Mouse (Mus musculus): ENCODE measurements around the gene Marveld2. TPM values are rescaled to one million over a fixed set of nuclear protein-coding genes. Genes with fewer than 3 reads are reported as not detected.

The Marveld2 gene
- polyA plus RNA-seq, 1 experiment from 2014 or later, result 2.6 TPM

- H3K27me3 ChIP-seq (ENCODE audit: control insufficient read depth, insufficient read depth, low read length), result no peaks in the 10 kb centered on the region
- no peak overlapping the region for H3K27ac ChIP-seq (ENCODE audit: low read depth, low read length)
- H3K4me1 ChIP-seq (ENCODE audit: control insufficient read depth, insufficient read depth, low read length), result no peaks in the 10 kb centered on the region
- ATAC-seq (ENCODE audit: insufficient read depth, low FRiP score, low TSS enrichment) (no peak), DNase-seq (ENCODE audit: low spot score) (no peak)
- H3K9me3 ChIP-seq (ENCODE audit: control insufficient read depth, low read length), result no peaks in the 10 kb centered on the region
- no peak overlapping the region for H3K4me2 ChIP-seq (ENCODE audit: low read depth)
- no peak overlapping the region for H3K4me3 ChIP-seq (ENCODE audit: low read depth, low read length)
- 90% methylated on average over 11 of the region's 12 CpGs for WGBS
- no peaks in the 10 kb centered on the region for H3K36me3 ChIP-seq (ENCODE audit: control insufficient read depth, insufficient read depth, low read length)
- no peak overlapping the region for H3K9ac ChIP-seq (ENCODE audit: low read length)
Observed at GRCm38 (mm10) chr13:100588646-100589045, 28.1 kb downstream of the Marveld2 start.

GRCm38 (mm10) chr13:100582144-100582543 is 34.6 kb downstream of the Marveld2 start:
- ATAC-seq (ENCODE audit: insufficient read depth, low FRiP score, low TSS enrichment) (no peak), DNase-seq (ENCODE audit: low spot score) (no peak)
- Histone ChIP-seq H3K27me3 (ENCODE audit: control insufficient read depth, insufficient read depth, low read length) (no peaks in the 10 kb centered on the region), H3K36me3 (ENCODE audit: control insufficient read depth, insufficient read depth, low read length) (no peaks in the 10 kb centered on the region), H3K27ac (ENCODE audit: low read depth, low read length) (no peak overlapping the region), H3K4me1 (ENCODE audit: control insufficient read depth, insufficient read depth, low read length) (peaks cover 4% of the 10 kb centered on the region; the same call in 1 of the 2 replicates), H3K4me2 (ENCODE audit: low read depth) (no peak overlapping the region), H3K4me3 (ENCODE audit: low read depth, low read length) (no peak overlapping the region), H3K9ac (ENCODE audit: low read length) (no peak overlapping the region), H3K9me3 (ENCODE audit: control insufficient read depth, low read length) (no peaks in the 10 kb centered on the region)
- WGBS, result 44% methylated on average over 6 of the region's 6 CpGs

- no peaks in the 10 kb centered on the region for H3K9me3 ChIP-seq (ENCODE audit: control insufficient read depth, low read length)
- 37% methylated on average over 3 of the region's 3 CpGs for WGBS
Observed at GRCm38 (mm10) chr13:100581701-100582100, 35.1 kb downstream of the Marveld2 start.

GRCm38 (mm10) chr13:100579951-100580350 is 36.8 kb downstream of the Marveld2 start:
- H3K36me3 ChIP-seq (ENCODE audit: control insufficient read depth, insufficient read depth, low read length), result no peaks in the 10 kb centered on the region
- H3K9ac ChIP-seq (ENCODE audit: low read length), result no peak overlapping the region
- H3K4me1 ChIP-seq (ENCODE audit: control insufficient read depth, insufficient read depth, low read length), result peaks cover 4% of the 10 kb centered on the region; the same call in 1 of the 2 replicates
- ATAC-seq (ENCODE audit: insufficient read depth, low FRiP score, low TSS enrichment) (no peak), DNase-seq (ENCODE audit: low spot score) (no peak)
- no peaks in the 10 kb centered on the region for H3K9me3 ChIP-seq (ENCODE audit: control insufficient read depth, low read length)
- no peak overlapping the region for H3K4me2 ChIP-seq (ENCODE audit: low read depth)
- H3K27ac ChIP-seq (ENCODE audit: low read depth, low read length), result no peak overlapping the region
- H3K4me3 ChIP-seq (ENCODE audit: low read depth, low read length), result no peak overlapping the region
- H3K27me3 ChIP-seq (ENCODE audit: control insufficient read depth, insufficient read depth, low read length), result no peaks in the 10 kb centered on the region

More at GRCm38 (mm10) chr13:100581701-100582100, 35.1 kb downstream of the Marveld2 start:
- DNase-seq (ENCODE audit: low spot score) (no peak), ATAC-seq (ENCODE audit: insufficient read depth, low FRiP score, low TSS enrichment) (no peak)
- H3K9ac ChIP-seq (ENCODE audit: low read length), result no peak overlapping the region; the same call in 1 of the 2 replicates
- H3K36me3 ChIP-seq (ENCODE audit: control insufficient read depth, insufficient read depth, low read length), result no peaks in the 10 kb centered on the region
- no peak overlapping the region for H3K27ac ChIP-seq (ENCODE audit: low read depth, low read length)
- no peaks in the 10 kb centered on the region for H3K27me3 ChIP-seq (ENCODE audit: control insufficient read depth, insufficient read depth, low read length)
- no peak overlapping the region for H3K4me2 ChIP-seq (ENCODE audit: low read depth)
- peaks cover 4% of the 10 kb centered on the region; the same call in 1 of the 2 replicates for H3K4me1 ChIP-seq (ENCODE audit: control insufficient read depth, insufficient read depth, low read length)
- H3K4me3 ChIP-seq (ENCODE audit: low read depth, low read length), result no peak overlapping the region

GRCm38 (mm10) chr13:100579220-100579619 is 37.6 kb downstream of the Marveld2 start:
- ATAC-seq (ENCODE audit: insufficient read depth, low FRiP score, low TSS enrichment), result no peak
- H3K27ac ChIP-seq (ENCODE audit: low read depth, low read length), result no peak overlapping the region
- no peak for DNase-seq (ENCODE audit: low spot score)
- no peak overlapping the region for H3K9ac ChIP-seq (ENCODE audit: low read length)
- H3K9me3 ChIP-seq (ENCODE audit: control insufficient read depth, low read length), result no peaks in the 10 kb centered on the region
- peaks cover 4% of the 10 kb centered on the region; the same call in 1 of the 2 replicates for H3K4me1 ChIP-seq (ENCODE audit: control insufficient read depth, insufficient read depth, low read length)
- no peak overlapping the region for H3K4me2 ChIP-seq (ENCODE audit: low read depth)
- H3K4me3 ChIP-seq (ENCODE audit: low read depth, low read length), result no peak overlapping the region
- WGBS, result 66% methylated on average over 3 of the region's 3 CpGs
- H3K27me3 ChIP-seq (ENCODE audit: control insufficient read depth, insufficient read depth, low read length), result no peaks in the 10 kb centered on the region
- H3K36me3 ChIP-seq (ENCODE audit: control insufficient read depth, insufficient read depth, low read length), result no peaks in the 10 kb centered on the region

- H3K9me3 ChIP-seq (ENCODE audit: control insufficient read depth, low read length), result no peaks in the 10 kb centered on the region
- ATAC-seq (ENCODE audit: insufficient read depth, low FRiP score, low TSS enrichment) (no peak), DNase-seq (ENCODE audit: low spot score) (no peak)
- no peak overlapping the region for H3K4me2 ChIP-seq (ENCODE audit: low read depth)
- no peak overlapping the region for H3K27ac ChIP-seq (ENCODE audit: low read depth, low read length)
- H3K4me1 ChIP-seq (ENCODE audit: control insufficient read depth, insufficient read depth, low read length), result no peaks in the 10 kb centered on the region
- WGBS, result 73% methylated on average over 2 of the region's 2 CpGs
- H3K9ac ChIP-seq (ENCODE audit: low read length), result no peak overlapping the region
- no peak overlapping the region for H3K4me3 ChIP-seq (ENCODE audit: low read depth, low read length)
- no peaks in the 10 kb centered on the region for H3K27me3 ChIP-seq (ENCODE audit: control insufficient read depth, insufficient read depth, low read length)
- no peaks in the 10 kb centered on the region for H3K36me3 ChIP-seq (ENCODE audit: control insufficient read depth, insufficient read depth, low read length)
Observed at GRCm38 (mm10) chr13:100575950-100576349, 40.8 kb downstream of the Marveld2 start.

- no peak for DNase-seq (ENCODE audit: low spot score)
- no peak overlapping the region for H3K4me3 ChIP-seq (ENCODE audit: low read depth, low read length)
- no peaks in the 10 kb centered on the region for H3K4me1 ChIP-seq (ENCODE audit: control insufficient read depth, insufficient read depth, low read length)
- no peak overlapping the region for H3K4me2 ChIP-seq (ENCODE audit: low read depth)
- H3K27me3 ChIP-seq (ENCODE audit: control insufficient read depth, insufficient read depth, low read length), result no peaks in the 10 kb centered on the region
- H3K27ac ChIP-seq (ENCODE audit: low read depth, low read length), result no peak overlapping the region
- ATAC-seq (ENCODE audit: insufficient read depth, low FRiP score, low TSS enrichment), result no peak
- WGBS, result 73% methylated on average over 2 of the region's 2 CpGs
- H3K36me3 ChIP-seq (ENCODE audit: control insufficient read depth, insufficient read depth, low read length), result no peaks in the 10 kb centered on the region
- no peak overlapping the region for H3K9ac ChIP-seq (ENCODE audit: low read length)
- no peaks in the 10 kb centered on the region for H3K9me3 ChIP-seq (ENCODE audit: control insufficient read depth, low read length)
Observed at GRCm38 (mm10) chr13:100570713-100571112, 46.1 kb downstream of the Marveld2 start.

GRCm38 (mm10) chr13:100568359-100568758 is 48.4 kb downstream of the Marveld2 start:
- 90% methylated on average over 1 of the region's 1 CpGs for WGBS
- H3K9me3 ChIP-seq (ENCODE audit: control insufficient read depth, low read length), result no peaks in the 10 kb centered on the region
- no peak for ATAC-seq (ENCODE audit: insufficient read depth, low FRiP score, low TSS enrichment)
- no peak overlapping the region for H3K27ac ChIP-seq (ENCODE audit: low read depth, low read length)
- H3K4me2 ChIP-seq (ENCODE audit: low read depth), result no peak overlapping the region
- no peaks in the 10 kb centered on the region for H3K36me3 ChIP-seq (ENCODE audit: control insufficient read depth, insufficient read depth, low read length)
- no peak overlapping the region for H3K4me3 ChIP-seq (ENCODE audit: low read depth, low read length)
- no peak for DNase-seq (ENCODE audit: low spot score)
- H3K4me1 ChIP-seq (ENCODE audit: control insufficient read depth, insufficient read depth, low read length), result no peaks in the 10 kb centered on the region
- H3K9ac ChIP-seq (ENCODE audit: low read length), result no peak overlapping the region
- H3K27me3 ChIP-seq (ENCODE audit: control insufficient read depth, insufficient read depth, low read length), result no peaks in the 10 kb centered on the region

GRCm38 (mm10) chr13:100559449-100559848 is 57.3 kb downstream of the Marveld2 start:
- no peaks in the 10 kb centered on the region for H3K4me1 ChIP-seq (ENCODE audit: control insufficient read depth, insufficient read depth, low read length)
- no peak overlapping the region for H3K4me2 ChIP-seq (ENCODE audit: low read depth)
- no peaks in the 10 kb centered on the region for H3K9me3 ChIP-seq (ENCODE audit: control insufficient read depth, low read length)
- 72% methylated on average over 9 of the region's 9 CpGs for WGBS
- DNase-seq (ENCODE audit: low spot score) (no peak), ATAC-seq (ENCODE audit: insufficient read depth, low FRiP score, low TSS enrichment) (no peak)
- H3K36me3 ChIP-seq (ENCODE audit: control insufficient read depth, insufficient read depth, low read length), result no peaks in the 10 kb centered on the region
- H3K27me3 ChIP-seq (ENCODE audit: control insufficient read depth, insufficient read depth, low read length), result no peaks in the 10 kb centered on the region
- no peak overlapping the region for H3K4me3 ChIP-seq (ENCODE audit: low read depth, low read length)
- no peak overlapping the region for H3K27ac ChIP-seq (ENCODE audit: low read depth, low read length)
- no peak overlapping the region for H3K9ac ChIP-seq (ENCODE audit: low read length)

Measured in neural tube, embryonic 11.5 days (tissue).